Mouse (Mus musculus) bone marrow, adult 2 months (tissue): ENCODE data around the gene Gm49721.
"Not testable (repeated sequence)": the region's sequence is repeated elsewhere in the genome, so short reads cannot be mapped to it uniquely, and the experiment has no call there.

Experiments used
- CTCF ChIP-seq: fragments of 200-500 bp; IDR thresholded peaks from 2 replicates; pipeline ENCODE4 v1.5.1; 2011; ENCODE audit warnings: low read length, control low read depth; ENCODE audit not compliant: control insufficient read depth, insufficient read depth
- POLR2A ChIP-seq: fragments of 200-500 bp; IDR thresholded peaks from 2 replicates; pipeline ENCODE4 v1.6.1; 2011; ENCODE audit warnings: low read depth, mild to moderate bottlenecking, control low read depth, low read length, borderline replicate concordance; ENCODE audit not compliant: control insufficient read depth

DNA sequence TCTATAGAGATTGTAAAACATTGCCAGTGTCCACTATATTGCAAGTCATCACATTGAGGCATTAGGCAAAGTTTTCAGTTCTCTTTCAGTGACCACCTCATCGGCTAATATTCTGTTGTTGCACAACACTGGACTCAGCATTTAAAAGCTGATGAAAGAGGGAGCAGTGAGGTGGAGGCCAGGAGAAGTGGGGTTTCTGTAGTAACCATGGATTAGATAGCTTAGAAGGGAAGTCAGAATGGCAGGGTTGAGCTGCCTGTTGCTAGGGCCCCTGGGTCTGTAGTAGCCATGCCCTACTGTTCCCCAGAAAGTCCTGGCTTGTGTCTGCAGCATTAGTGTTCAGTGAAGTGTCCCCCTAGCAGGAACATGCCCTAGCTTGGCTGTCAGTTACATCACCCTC lies 7.4 kb downstream of the Gm49721 start:
- TF ChIP-seq CTCF, POLR2A: not testable (repeated sequence)
